ENCODE assay signal across 14 mouse cellular contexts in genomic region chr6:76979247-76979850, GRCm38 (mm10).
DNase-seq lines count a peak whose midpoint lies in the region; ATAC-seq and TF ChIP-seq lines count a peak whose summit lies in the region.
"Had no signal": no experiment of that assay in that cellular context is flagged by ENCODE, and none has a peak within 500 bp of the region (broad histone marks: within the 10 kb centered on the region; RNA-seq: fewer than 3 reads in every experiment).

No protein-coding gene starts in this region.

- no peaks in the 10 kb centered on the region for H3K36me3 ChIP-seq in forebrain, embryonic 14.5 days (ENCODE audit: control insufficient read depth, insufficient read depth, low read length)
- no peaks in the 10 kb centered on the region for H3K36me3 ChIP-seq in forebrain, postnatal 0 days (ENCODE audit: insufficient read depth)
- no peaks in the 10 kb centered on the region for H3K36me3 ChIP-seq in limb, embryonic 15.5 days
- H3K36me3 ChIP-seq in limb, embryonic 10.5 days = no peaks in the 10 kb centered on the region
- no peaks in the 10 kb centered on the region for H3K36me3 ChIP-seq in stomach, embryonic 16.5 days (ENCODE audit: control insufficient read depth, insufficient read depth, low read length)
- H3K36me3 ChIP-seq: hindbrain, embryonic 12.5 days had no signal

- no peak overlapping the region for H3K4me2 ChIP-seq in forebrain, embryonic 14.5 days (ENCODE audit: low read length)
- no peak overlapping the region for H3K4me2 ChIP-seq in forebrain, postnatal 0 days (ENCODE audit: low read depth)
- H3K4me2 ChIP-seq in limb, embryonic 15.5 days = no peak overlapping the region
- no peak overlapping the region for H3K4me2 ChIP-seq in stomach, embryonic 16.5 days (ENCODE audit: low read depth, low read length)
- H3K4me2 ChIP-seq: hindbrain, embryonic 12.5 days had no signal

- no peak for DNase-seq in forebrain, embryonic 14.5 days (ENCODE audit: low spot score)
- DNase-seq in forebrain, postnatal 0 days = no peak
- DNase-seq in limb, embryonic 10.5 days (ENCODE audit: low spot score) = no peak
- DNase-seq in NIH3T3 (ENCODE audit: low read depth) = peak; percentile 5
- no peak for DNase-seq in gastrocnemius, postnatal 4 days (ENCODE audit: low spot score in 2 of 2)
- DNase-seq: adrenal gland, postnatal 10 days; heart, adult 2 months; kidney, adult 18-20 months; thymus, postnatal 14 days had no signal

- no peaks in the 10 kb centered on the region for H3K27me3 ChIP-seq in forebrain, embryonic 14.5 days (replicated peaks; ENCODE audit: control insufficient read depth, insufficient read depth, low read length)
- no peaks in the 10 kb centered on the region for H3K27me3 ChIP-seq in forebrain, postnatal 0 days (ENCODE audit: insufficient read depth, low read length)
- no peaks in the 10 kb centered on the region for H3K27me3 ChIP-seq in limb, embryonic 15.5 days
- no peaks in the 10 kb centered on the region for H3K27me3 ChIP-seq in limb, embryonic 10.5 days (ENCODE audit: low read depth, poor library complexity, severe bottlenecking)
- no peaks in the 10 kb centered on the region for H3K27me3 ChIP-seq in stomach, embryonic 16.5 days (ENCODE audit: control insufficient read depth, insufficient read depth, low read length)
- H3K27me3 ChIP-seq: hindbrain, embryonic 12.5 days had no signal

- 60% methylated on average over 5 of the region's 5 CpGs for WGBS in forebrain, embryonic 14.5 days
- WGBS in forebrain, postnatal 0 days = 60% methylated on average over 5 of the region's 5 CpGs
- WGBS in limb, embryonic 15.5 days = 58% methylated on average over 5 of the region's 5 CpGs
- 77% methylated on average over 5 of the region's 5 CpGs for WGBS in limb, embryonic 10.5 days
- WGBS in stomach, embryonic 16.5 days = 54% methylated on average over 5 of the region's 5 CpGs

- H3K4me3 ChIP-seq in forebrain, embryonic 14.5 days (ENCODE audit: low read depth, low read length) = no peak overlapping the region
- H3K4me3 ChIP-seq in forebrain, postnatal 0 days (ENCODE audit: low read depth, low read length) = no peak overlapping the region
- no peak overlapping the region for H3K4me3 ChIP-seq in limb, embryonic 15.5 days
- no peak overlapping the region for H3K4me3 ChIP-seq in limb, embryonic 10.5 days
- H3K4me3 ChIP-seq in stomach, embryonic 16.5 days (replicated peaks; ENCODE audit: low read length) = no peak overlapping the region
- H3K4me3 ChIP-seq: heart, adult 2 months; hindbrain, embryonic 12.5 days; left cerebral cortex, adult 2 months had no signal

- no peaks in the 10 kb centered on the region for H3K9me3 ChIP-seq in forebrain, embryonic 14.5 days (replicated peaks; ENCODE audit: control insufficient read depth, low read length)
- H3K9me3 ChIP-seq in forebrain, postnatal 0 days (ENCODE audit: low read length) = no peaks in the 10 kb centered on the region
- H3K9me3 ChIP-seq in limb, embryonic 15.5 days = no peaks in the 10 kb centered on the region
- H3K9me3 ChIP-seq in limb, embryonic 10.5 days (replicated peaks) = no peaks in the 10 kb centered on the region
- H3K9me3 ChIP-seq in stomach, embryonic 16.5 days (replicated peaks; ENCODE audit: control insufficient read depth, low read length) = no peaks in the 10 kb centered on the region
- H3K9me3 ChIP-seq: hindbrain, embryonic 12.5 days had no signal

- peak; percentile 27; the same call in 1 of the 2 replicates for ATAC-seq in forebrain, embryonic 14.5 days
- ATAC-seq in forebrain, postnatal 0 days = no peak
- peak; percentile 24; the same call in 1 of the 2 replicates for ATAC-seq in limb, embryonic 15.5 days (ENCODE audit: insufficient number of reproducible peaks, low FRiP score, low TSS enrichment, low read depth)
- ATAC-seq in stomach, embryonic 16.5 days (ENCODE audit: insufficient read depth, low FRiP score) = peak; percentile 73
- ATAC-seq: forebrain, embryonic 16.5 days had no signal

- H3K4me1 ChIP-seq in forebrain, embryonic 14.5 days (ENCODE audit: control insufficient read depth, insufficient read depth, low read length) = no peaks in the 10 kb centered on the region; the same call in 1 of the 2 replicates
- no peaks in the 10 kb centered on the region for H3K4me1 ChIP-seq in forebrain, postnatal 0 days (ENCODE audit: insufficient read depth)
- no peaks in the 10 kb centered on the region for H3K4me1 ChIP-seq in limb, embryonic 15.5 days
- peaks cover 11% of the 10 kb centered on the region for H3K4me1 ChIP-seq in limb, embryonic 10.5 days
- 0 out of 2 replicates have a peak, but pooled peaks cover 5% of the 10 kb centered on the region for H3K4me1 ChIP-seq in stomach, embryonic 16.5 days (ENCODE audit: control insufficient read depth, insufficient read depth, low read length)
- H3K4me1 ChIP-seq: hindbrain, embryonic 12.5 days had no signal

- no peak for TF ChIP-seq CTCF in forebrain, postnatal 0 days (IDR thresholded peaks at IDR 0.05; ENCODE audit: low read depth)

- no peak overlapping the region for H3K9ac ChIP-seq in forebrain, embryonic 14.5 days (ENCODE audit: low read length)
- no peak overlapping the region for H3K9ac ChIP-seq in forebrain, postnatal 0 days
- H3K9ac ChIP-seq in limb, embryonic 15.5 days = no peak overlapping the region
- no peak overlapping the region for H3K9ac ChIP-seq in stomach, embryonic 16.5 days (ENCODE audit: low read length)
- H3K9ac ChIP-seq: hindbrain, embryonic 12.5 days had no signal

- H3K27ac ChIP-seq in forebrain, embryonic 14.5 days (ENCODE audit: low read depth, low read length) = no peak overlapping the region
- H3K27ac ChIP-seq in forebrain, postnatal 0 days (ENCODE audit: low read depth, low read length) = no peak overlapping the region
- no peak overlapping the region for H3K27ac ChIP-seq in limb, embryonic 15.5 days
- H3K27ac ChIP-seq in limb, embryonic 10.5 days = no peak overlapping the region
- H3K27ac ChIP-seq in stomach, embryonic 16.5 days (ENCODE audit: low read length) = no peak overlapping the region
- H3K27ac ChIP-seq: heart, adult 2 months; hindbrain, embryonic 12.5 days; left cerebral cortex, adult 2 months had no signal
